Mouse (Mus musculus) lung, postnatal 4 days (tissue): Measurements from ENCODE around the gene Olfr24.
"Not testable (repeated sequence)": the region's sequence is repeated elsewhere in the genome, so short reads cannot be mapped to it uniquely, and the experiment has no call there.

Experiments
- DNase-seq, 2 experiments: peaks; one replicate each; pipeline ENCODE4 v3.0.0; 2021

Olfr24 gene

DNA sequence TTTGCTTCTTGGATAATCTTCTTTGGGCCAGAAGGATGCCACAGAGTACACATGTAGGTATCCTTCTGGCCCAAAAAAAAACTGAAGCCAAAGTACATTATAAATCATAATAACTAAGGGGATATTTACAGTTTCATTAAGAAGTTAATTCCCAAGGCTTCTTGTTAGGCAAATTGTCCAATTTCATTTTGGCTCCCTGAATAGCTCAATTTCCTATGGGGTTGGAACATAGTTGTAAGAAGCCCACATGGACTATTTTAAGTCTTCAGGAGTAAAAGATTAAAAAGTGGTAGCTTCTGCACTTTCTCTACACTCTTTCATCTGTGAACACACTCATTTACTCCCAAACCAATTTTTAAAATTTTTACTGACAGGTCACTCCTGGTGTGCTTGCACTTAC lies at the start of gene Olfr24:
TSS of gene Olfr24 (minus strand) at position 101 of the 400 bp plus-strand sequence.
- DNase-seq = no peak

DNA sequence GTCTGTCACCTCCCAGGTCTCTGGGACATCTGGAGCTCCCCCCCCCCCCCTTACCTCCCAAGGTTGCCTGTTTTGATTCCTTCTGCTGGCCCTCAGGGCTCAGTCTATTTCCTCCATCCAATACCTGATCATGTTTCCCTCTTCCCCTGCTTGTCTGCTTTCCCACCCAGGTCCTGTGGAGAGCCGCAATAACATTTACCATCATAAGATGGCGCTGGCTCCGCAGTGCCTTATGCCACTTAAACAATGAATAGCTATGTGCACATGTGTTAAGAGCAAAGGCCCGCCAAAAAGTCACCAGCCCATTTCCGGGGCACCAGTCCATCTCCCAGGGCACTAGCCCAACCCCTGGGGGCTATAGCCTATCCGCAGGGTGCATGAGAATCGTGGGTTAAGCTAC lies 21.5 kb upstream of the Olfr24 start:
- no peak for DNase-seq

- no peak for DNase-seq
Measured at GRCm38 (mm10) chr9:18779476-18779875, 15.7 kb upstream of the Olfr24 start.

- no peak for DNase-seq
Measured at GRCm38 (mm10) chr9:18778981-18779380, 15.2 kb upstream of the Olfr24 start.

- no peak for DNase-seq
Measured at GRCm38 (mm10) chr9:18755595-18755994, 8.2 kb downstream of the Olfr24 start.

DNA sequence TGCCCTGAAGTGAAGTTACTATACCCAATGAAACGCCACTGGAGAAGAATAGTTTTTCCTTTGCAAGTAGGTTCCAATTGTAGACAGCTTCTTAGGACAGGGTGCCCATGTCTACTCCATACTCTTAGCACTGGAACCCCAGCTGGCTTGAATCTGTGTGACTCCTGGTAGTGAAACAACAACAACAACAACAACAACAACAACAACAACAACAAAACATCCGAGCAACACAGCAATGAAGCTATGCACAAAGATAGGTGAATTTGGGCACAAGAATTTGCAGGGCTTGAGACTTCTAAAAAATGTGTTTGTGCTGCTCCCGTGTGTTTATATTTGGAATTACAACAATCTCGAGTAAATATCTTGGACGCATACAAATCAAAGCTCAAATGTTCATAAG lies 19.2 kb downstream of the Olfr24 start:
- DNase-seq = no peak

GRCm38 (mm10) chr9:18734177-18734576 lies 29.6 kb downstream of the Olfr24 start:
- not testable (repeated sequence) for DNase-seq

- no peak for DNase-seq
Measured at GRCm38 (mm10) chr9:18722712-18723099, 41.1 kb downstream of the Olfr24 start.

DNA sequence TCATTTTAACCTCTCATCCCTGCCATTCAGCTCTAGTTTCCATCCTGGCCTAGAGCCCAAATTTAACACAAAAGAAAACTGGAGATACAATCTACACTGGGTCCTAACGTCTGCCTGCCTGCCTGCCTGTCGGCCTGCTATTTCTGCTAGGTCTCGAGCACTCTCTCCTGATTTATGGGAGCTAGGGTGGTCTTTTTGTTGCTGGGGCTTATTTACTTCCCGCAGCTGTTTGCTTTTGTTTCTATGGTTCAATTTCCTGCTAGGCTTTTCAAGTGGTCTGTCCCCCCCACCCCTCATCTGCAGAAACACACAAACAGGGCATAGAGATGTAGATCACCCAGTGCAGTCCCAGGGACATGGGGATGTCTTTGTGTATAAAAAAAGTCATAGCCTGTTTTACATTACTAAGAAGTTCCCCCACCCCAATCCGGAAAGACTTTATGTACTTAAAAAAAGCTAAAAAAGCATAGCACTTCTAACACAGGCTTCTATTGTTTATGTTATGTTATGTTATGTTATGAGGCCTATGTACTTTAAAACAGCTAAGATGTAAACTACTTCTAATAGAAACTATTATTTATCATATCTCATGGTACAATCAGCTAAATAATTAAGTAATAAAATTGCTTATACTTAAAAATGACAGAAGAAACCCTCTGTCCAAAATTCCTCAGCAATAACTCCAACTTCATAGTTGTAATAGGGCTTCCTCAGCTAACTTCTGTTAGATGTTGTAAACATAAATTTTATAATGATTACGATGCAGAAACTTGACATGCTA lies 41.7 kb downstream of the Olfr24 start:
- no peak for DNase-seq

DNA sequence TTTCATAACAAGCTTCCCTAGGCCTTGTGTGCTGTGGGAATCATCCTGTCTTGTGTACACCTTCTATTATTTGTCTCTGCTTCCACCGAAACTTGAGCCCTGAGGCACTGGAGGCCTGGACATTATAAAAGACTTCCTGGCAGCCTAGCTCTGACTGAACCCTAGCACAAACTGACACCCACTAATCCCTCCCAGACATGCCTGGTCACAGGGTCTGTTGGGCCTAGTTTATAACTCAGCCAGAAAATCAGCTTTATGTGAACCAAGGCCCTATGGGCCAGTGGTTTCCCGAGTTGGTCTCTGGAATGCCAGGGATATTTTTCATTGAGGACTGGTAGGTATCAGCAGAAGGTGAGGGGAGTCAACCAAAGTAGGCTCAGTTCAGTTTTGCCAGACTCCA lies 42.8 kb downstream of the Olfr24 start:
- DNase-seq = no peak

- DNase-seq = no peak
Measured at GRCm38 (mm10) chr9:18705628-18706027, 58.2 kb downstream of the Olfr24 start.
